Mouse (Mus musculus) midbrain, embryonic 12.5 days (tissue): Measurements from ENCODE around the gene Shc3. TPM values are rescaled to one million over a fixed set of nuclear protein-coding genes. Genes with fewer than 3 reads are reported as not detected.

ENCODE experiments used
- ATAC-seq: fragments of 200-750 bp; cut with Nextera tagmentation; 2 replicates; pipeline ENCODE4 v1.8.0; 2017; ENCODE audit warnings: low read depth, moderate TSS enrichment, moderate library complexity; ENCODE audit not compliant: low FRiP score
- H3K27ac ChIP-seq: fragments of 300-500 bp; sonication (generic); replicated peaks from 2 replicates; pipeline ENCODE4 v1.5.1; 2016; ENCODE audit warnings: mild to moderate bottlenecking
- H3K27me3 ChIP-seq: fragments of 300-500 bp; sonication (generic); 2 replicates; pipeline ENCODE4 v1.6.1; 2016; ENCODE audit warnings: mild to moderate bottlenecking
- H3K36me3 ChIP-seq: fragments of 300-500 bp; sonication (generic); 2 replicates; pipeline ENCODE4 v1.6.1; 2016
- H3K4me1 ChIP-seq: fragments of 300-500 bp; sonication (generic); 2 replicates; pipeline ENCODE4 v1.6.1; 2016
- H3K4me2 ChIP-seq: fragments of 300-500 bp; sonication (generic); replicated peaks from 2 replicates; pipeline ENCODE4 v1.6.1; 2016; ENCODE audit warnings: mild to moderate bottlenecking, moderate library complexity
- H3K4me3 ChIP-seq: fragments of 300-500 bp; sonication (generic); 2 replicates; pipeline ENCODE4 v1.5.1; 2016; ENCODE audit warnings: mild to moderate bottlenecking
- H3K9ac ChIP-seq: fragments of 300-500 bp; sonication (generic); replicated peaks from 2 replicates; pipeline ENCODE4 v1.6.1; 2016; ENCODE audit warnings: mild to moderate bottlenecking, moderate library complexity
- H3K9me3 ChIP-seq: fragments of 300-500 bp; sonication (generic); 2 replicates; pipeline ENCODE4 v1.6.1; 2016; ENCODE audit warnings: mild to moderate bottlenecking
- WGBS: fragments of 180-500 bp; shearing (Covaris S2); methylation state at CpG from one replicate; pipeline ENCODE4 v1.1.7; 2016; 5-methylcytosine and 5-hydroxymethylcytosine counted together
- polyA plus RNA-seq: library from polyadenylated mRNA; unstranded; fragments of >200 nt; fragmentation: Nextera tagmentation; extraction: Ambion mirVana; gene quantifications from 2 replicates; pipeline ENCODE4 v1.2.1, GENCODE M21; 2016

Shc3 gene
- polyA plus RNA-seq, 1 experiment from 2014 or later = 7.9 TPM

DNA sequence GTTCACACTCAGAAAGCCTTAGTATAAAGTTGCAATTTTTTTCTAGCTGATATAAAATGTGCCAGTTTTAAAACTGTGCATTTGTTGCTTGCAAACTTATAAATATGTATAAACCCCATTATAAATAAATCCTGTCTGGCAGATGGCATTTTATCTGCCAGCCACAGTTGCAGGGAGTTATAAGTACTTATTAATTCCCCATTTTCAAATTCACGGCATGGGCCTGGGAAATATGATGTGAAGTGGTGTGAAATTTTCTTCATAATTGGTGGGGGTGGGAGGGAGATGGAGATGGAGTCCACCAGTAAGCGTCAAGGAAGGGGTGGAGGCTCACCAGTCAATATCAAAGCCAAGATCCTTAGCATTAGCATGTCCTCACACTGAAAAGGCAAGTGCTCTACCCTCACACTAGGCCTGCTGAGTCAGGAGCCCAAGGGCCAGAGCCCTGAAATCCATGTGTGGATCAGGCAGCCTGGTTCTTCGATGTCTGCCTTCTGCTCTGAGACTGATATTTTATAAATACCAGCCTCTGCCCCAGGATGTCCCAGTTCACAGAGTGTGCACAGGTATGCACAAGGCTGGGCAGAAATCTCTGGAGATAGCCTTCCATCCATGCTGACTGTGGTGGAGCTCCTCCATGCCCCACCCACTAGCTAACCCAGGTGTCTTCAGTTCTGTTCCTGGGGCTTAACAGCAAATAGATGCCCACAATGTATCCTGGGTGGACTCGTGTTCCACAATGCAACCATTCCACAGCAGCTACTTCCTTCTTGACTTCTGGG lies 143.4 kb downstream of the Shc3 start:
- Histone ChIP-seq H3K9ac (no peak overlapping the region), H3K36me3 (no peaks in the 10 kb centered on the region), H3K4me3 (no peak overlapping the region), H3K27me3 (no peaks in the 10 kb centered on the region), H3K27ac (no peak overlapping the region), H3K4me2 (no peak overlapping the region), H3K4me1 (no peaks in the 10 kb centered on the region), H3K9me3 (no peaks in the 10 kb centered on the region)
- no peak for ATAC-seq
- WGBS = 86% methylated on average over 4 of the region's 4 CpGs

DNA sequence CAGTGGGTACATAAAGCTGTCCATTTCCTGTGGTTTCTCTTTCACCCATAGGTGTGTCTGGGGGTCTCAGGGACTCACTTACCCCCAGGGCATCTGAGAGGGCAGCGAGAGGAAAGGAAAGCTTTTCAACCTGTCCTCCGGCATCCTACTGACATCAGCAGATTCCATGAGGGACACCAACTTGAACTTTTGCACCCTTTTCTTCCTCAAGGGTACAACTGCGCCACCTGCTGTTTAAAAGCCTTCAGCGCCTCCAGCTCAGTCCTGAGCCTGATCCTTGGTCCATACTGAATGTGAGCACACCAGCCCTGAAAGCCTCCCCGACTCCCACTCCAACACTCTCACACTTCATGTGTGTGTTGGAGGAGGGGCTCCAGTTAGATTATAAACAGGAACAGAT lies 144.6 kb downstream of the Shc3 start:
- WGBS = 35% methylated on average over 5 of the region's 5 CpGs

DNA sequence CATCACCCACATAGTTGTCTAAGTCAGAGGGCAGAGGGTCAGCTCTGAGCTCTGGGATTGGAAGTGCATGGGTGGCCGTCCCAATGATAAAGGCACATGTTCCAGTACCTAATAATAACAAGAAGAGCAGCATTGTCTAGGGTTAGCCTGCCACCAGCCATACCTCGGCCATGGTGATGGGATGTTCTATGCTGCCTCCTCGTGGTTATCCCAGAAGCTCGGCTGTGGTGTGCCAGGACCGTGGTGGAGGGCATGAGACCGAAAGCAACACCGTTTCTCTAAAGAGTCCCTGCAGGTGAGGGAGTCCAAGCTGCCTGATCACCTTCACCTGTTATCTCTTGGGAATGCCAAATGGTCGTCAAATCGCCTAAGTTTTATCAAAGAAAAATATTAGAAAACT lies 145.6 kb downstream of the Shc3 start:
- H3K27ac ChIP-seq = no peak overlapping the region
- H3K9ac ChIP-seq = no peak overlapping the region
- no peak overlapping the region for H3K4me3 ChIP-seq
- H3K36me3 ChIP-seq = no peaks in the 10 kb centered on the region
- no peak overlapping the region for H3K4me2 ChIP-seq
- 0 out of 2 replicates have a peak, but pooled peaks cover 4% of the 10 kb centered on the region for H3K27me3 ChIP-seq
- ATAC-seq = no peak
- H3K4me1 ChIP-seq = no peaks in the 10 kb centered on the region
- 80% methylated on average over 9 of the region's 9 CpGs for WGBS
- H3K9me3 ChIP-seq = no peaks in the 10 kb centered on the region

More for the DNA sequence above, 144.6 kb downstream of the Shc3 start:
- no peaks in the 10 kb centered on the region for H3K4me1 ChIP-seq
- H3K4me3 ChIP-seq = no peak overlapping the region
- H3K27me3 ChIP-seq = no peaks in the 10 kb centered on the region
- no peak overlapping the region for H3K9ac ChIP-seq
- no peak overlapping the region for H3K27ac ChIP-seq
- no peak for ATAC-seq
- H3K4me2 ChIP-seq = no peak overlapping the region
- H3K9me3 ChIP-seq = no peaks in the 10 kb centered on the region
- H3K36me3 ChIP-seq = no peaks in the 10 kb centered on the region

DNA sequence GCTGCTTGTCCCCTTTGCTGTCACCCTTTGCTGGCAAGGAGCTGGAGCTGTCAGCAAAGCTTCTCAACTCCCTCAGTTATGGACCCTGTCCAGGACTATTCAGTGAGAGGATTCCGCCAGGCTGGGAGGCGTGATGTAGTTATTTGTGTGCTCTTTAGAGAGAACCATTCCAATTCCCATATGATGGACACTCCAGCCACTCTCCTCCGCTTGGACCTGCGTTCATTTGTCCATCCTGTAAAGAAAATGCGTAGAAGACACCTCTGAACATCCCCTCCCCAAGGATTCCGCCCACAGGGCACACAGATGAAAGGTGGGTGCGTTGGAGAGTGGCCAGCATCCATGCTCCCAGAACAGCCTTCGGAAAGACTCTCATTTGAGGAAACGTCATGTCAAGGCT lies 148.4 kb downstream of the Shc3 start:
- Histone ChIP-seq H3K27ac (no peak overlapping the region), H3K36me3 (no peaks in the 10 kb centered on the region), H3K9me3 (no peaks in the 10 kb centered on the region), H3K4me2 (no peak overlapping the region), H3K4me1 (peaks cover 19% of the 10 kb centered on the region), H3K27me3 (0 out of 2 replicates have a peak, but pooled peaks cover 4% of the 10 kb centered on the region), H3K4me3 (no peak overlapping the region), H3K9ac (no peak overlapping the region)
- no peak for ATAC-seq
- WGBS = 90% methylated on average over 9 of the region's 9 CpGs

DNA sequence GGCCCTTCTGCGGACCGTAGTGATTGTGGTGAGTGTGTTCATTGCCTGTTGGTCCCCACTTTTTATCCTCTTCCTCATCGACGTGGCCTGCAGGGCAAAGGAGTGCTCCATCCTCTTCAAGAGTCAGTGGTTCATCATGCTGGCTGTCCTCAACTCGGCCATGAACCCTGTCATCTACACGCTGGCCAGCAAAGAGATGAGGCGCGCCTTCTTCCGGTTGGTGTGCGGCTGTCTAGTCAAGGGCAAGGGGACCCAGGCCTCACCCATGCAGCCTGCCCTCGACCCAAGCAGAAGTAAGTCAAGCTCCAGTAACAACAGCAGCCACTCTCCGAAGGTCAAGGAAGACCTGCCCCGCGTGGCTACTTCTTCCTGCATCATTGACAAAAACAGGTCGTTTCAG lies 149.7 kb downstream of the Shc3 start:
- 0 out of 2 replicates have a peak, but pooled peaks cover 4% of the 10 kb centered on the region for H3K27me3 ChIP-seq
- no peak for ATAC-seq
- peaks cover 19% of the 10 kb centered on the region for H3K4me1 ChIP-seq
- H3K27ac ChIP-seq = no peak overlapping the region
- no peak overlapping the region for H3K9ac ChIP-seq
- 0 out of 2 replicates have a peak, but pooled peaks cover 6% of the 10 kb centered on the region for H3K36me3 ChIP-seq
- no peak overlapping the region for H3K4me3 ChIP-seq
- H3K4me2 ChIP-seq = no peak overlapping the region
- H3K9me3 ChIP-seq = no peaks in the 10 kb centered on the region
- WGBS = 92% methylated on average over 15 of the region's 15 CpGs

DNA sequence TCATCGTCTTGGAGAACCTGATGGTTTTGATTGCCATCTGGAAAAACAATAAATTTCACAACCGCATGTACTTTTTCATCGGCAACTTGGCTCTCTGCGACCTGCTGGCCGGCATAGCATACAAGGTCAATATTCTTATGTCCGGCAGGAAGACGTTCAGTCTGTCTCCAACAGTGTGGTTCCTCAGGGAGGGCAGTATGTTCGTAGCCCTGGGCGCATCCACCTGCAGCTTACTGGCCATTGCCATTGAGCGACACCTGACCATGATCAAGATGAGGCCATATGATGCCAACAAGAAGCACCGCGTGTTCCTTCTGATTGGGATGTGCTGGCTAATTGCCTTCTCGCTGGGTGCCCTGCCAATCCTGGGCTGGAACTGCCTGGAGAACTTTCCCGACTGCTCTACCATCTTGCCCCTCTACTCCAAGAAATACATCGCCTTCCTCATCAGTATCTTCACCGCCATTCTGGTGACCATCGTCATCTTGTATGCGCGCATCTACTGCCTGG lies 150.2 kb downstream of the Shc3 start:
- H3K4me1 ChIP-seq = peaks cover 19% of the 10 kb centered on the region
- 0 out of 2 replicates have a peak, but pooled peaks cover 4% of the 10 kb centered on the region for H3K27me3 ChIP-seq
- peak; percentile 59 for ATAC-seq
- H3K9ac ChIP-seq = peak overlapping the region; percentile 41
- 0 out of 2 replicates have a peak, but pooled peaks cover 6% of the 10 kb centered on the region for H3K36me3 ChIP-seq
- no peak overlapping the region for H3K27ac ChIP-seq
- H3K4me3 ChIP-seq = no peak overlapping the region
- no peaks in the 10 kb centered on the region for H3K9me3 ChIP-seq
- H3K4me2 ChIP-seq = peak overlapping the region; percentile 46
- WGBS = 80% methylated on average over 19 of the region's 19 CpGs

DNA sequence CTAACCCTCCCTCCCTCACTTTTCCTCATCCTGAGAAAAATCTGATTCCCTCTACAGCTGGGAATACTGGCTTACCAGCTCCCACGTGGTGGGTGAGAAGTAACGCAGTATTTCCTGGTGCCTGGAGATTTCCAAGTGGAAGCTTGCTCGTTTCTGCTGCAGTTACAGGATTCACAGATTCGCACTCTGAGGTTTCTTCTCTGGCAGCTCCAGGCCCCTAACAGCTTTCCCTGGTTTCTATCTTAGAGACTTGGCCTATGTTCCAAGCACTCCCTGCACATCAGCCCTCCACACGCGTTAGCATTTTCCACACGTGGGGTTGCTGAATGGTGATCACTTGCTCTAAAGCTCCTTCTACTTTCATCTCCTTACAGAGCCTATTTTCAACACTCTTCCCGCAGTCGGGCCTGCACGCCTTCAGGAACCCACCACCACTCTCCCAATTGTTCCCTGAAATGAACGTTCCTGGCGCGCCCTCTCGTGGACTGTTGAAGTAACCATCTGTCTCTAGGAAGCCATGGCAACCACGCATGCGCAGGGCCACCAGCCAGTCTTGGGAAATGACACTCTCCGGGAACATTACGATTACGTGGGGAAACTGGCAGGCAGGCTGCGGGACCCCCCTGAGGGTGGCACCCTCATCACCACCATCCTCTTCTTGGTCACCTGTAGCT lies 150.8 kb downstream of the Shc3 start:
- H3K9me3 ChIP-seq = no peaks in the 10 kb centered on the region
- H3K4me1 ChIP-seq = peaks cover 19% of the 10 kb centered on the region
- WGBS = 5% methylated on average over 20 of the region's 20 CpGs
- peak; percentile 82 for ATAC-seq
- peak overlapping the region; percentile 23 for H3K4me3 ChIP-seq
- H3K36me3 ChIP-seq = 0 out of 2 replicates have a peak, but pooled peaks cover 6% of the 10 kb centered on the region
- H3K4me2 ChIP-seq = peak overlapping the region; percentile 46
- H3K9ac ChIP-seq = peak overlapping the region; percentile 55
- peak overlapping the region; percentile 36 for H3K27ac ChIP-seq
- H3K27me3 ChIP-seq = 0 out of 2 replicates have a peak, but pooled peaks cover 4% of the 10 kb centered on the region

DNA sequence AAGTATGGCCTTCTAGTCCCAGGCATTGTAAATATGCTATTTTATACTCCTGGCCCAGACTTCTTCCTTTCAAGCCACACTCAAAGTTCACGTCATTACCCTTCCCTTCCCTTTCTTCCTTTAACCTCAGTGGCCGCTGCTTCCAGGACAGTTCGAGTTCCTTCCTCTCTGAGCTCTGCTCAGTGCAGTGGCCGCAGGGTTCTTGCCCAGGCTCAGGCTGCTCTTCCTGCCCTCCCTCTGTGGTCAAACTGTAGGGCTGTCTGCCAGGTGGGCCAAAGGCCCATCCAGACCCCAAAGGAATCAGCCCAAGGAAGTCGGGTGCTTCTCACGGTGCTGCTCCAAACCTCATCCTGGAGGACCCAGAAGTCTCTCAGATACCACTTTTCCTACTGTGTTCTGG lies 151.4 kb downstream of the Shc3 start:
- H3K9me3 ChIP-seq = no peaks in the 10 kb centered on the region
- H3K27me3 ChIP-seq = 0 out of 2 replicates have a peak, but pooled peaks cover 4% of the 10 kb centered on the region
- ATAC-seq = no peak
- WGBS = 61% methylated on average over 6 of the region's 6 CpGs
- 0 out of 2 replicates have a peak, but pooled peaks cover 6% of the 10 kb centered on the region for H3K36me3 ChIP-seq
- peak overlapping the region; percentile 23 for H3K4me3 ChIP-seq
- peak overlapping the region; percentile 46 for H3K4me2 ChIP-seq
- H3K27ac ChIP-seq = peak overlapping the region; percentile 36; the same call in 1 of the 2 replicates
- peaks cover 19% of the 10 kb centered on the region for H3K4me1 ChIP-seq
- peak overlapping the region; percentile 55 for H3K9ac ChIP-seq

DNA sequence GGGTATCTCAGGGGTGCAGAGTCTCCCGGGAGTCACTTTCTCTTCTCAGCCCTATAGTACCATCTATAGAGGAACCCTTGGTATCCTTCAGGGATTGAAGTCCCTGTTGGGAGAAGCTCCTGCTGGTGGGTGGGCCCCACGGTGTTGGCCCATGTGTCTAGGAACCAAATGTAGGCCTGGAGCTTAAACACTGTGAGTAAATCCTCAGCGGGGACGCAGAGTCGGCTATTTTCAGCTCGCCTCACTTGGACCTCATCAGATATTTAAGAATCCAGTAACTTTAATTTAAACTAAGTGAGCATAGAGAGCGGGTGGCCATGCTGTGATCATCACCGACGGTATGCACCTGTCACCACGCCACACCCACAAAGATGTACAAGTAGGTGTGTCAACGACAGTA lies 152.5 kb downstream of the Shc3 start:
- no peak for ATAC-seq
- 91% methylated on average over 11 of the region's 11 CpGs for WGBS
- H3K4me2 ChIP-seq = no peak overlapping the region
- no peak overlapping the region for H3K27ac ChIP-seq
- 0 out of 2 replicates have a peak, but pooled peaks cover 6% of the 10 kb centered on the region for H3K36me3 ChIP-seq
- no peak overlapping the region for H3K4me3 ChIP-seq
- H3K9me3 ChIP-seq = no peaks in the 10 kb centered on the region
- H3K9ac ChIP-seq = no peak overlapping the region
- 0 out of 2 replicates have a peak, but pooled peaks cover 4% of the 10 kb centered on the region for H3K27me3 ChIP-seq
- H3K4me1 ChIP-seq = peaks cover 19% of the 10 kb centered on the region

DNA sequence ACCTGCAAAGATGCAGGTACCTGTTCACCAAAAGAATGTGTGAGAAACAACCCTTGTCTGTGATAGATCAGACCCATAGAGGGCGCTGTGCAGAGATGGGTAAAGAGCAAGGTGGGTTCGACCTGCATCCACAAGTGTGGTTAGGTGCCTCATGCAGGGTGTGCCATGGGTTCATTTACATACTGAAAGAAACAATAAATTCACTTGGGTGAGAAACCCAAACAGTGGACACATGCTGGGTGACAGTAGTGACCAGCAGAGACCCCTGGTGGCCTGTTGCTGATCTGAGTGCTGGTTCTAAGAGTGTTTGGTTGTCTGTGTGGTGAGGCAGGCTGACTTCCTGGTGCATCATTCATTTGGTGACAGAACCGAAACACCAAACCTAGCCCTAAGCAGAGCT lies 155.8 kb downstream of the Shc3 start:
- Histone ChIP-seq H3K4me2 (no peak overlapping the region), H3K36me3 (0 out of 2 replicates have a peak, but pooled peaks cover 6% of the 10 kb centered on the region), H3K4me1 (peaks cover 26% of the 10 kb centered on the region), H3K9ac (no peak overlapping the region), H3K27ac (no peak overlapping the region), H3K9me3 (no peaks in the 10 kb centered on the region), H3K27me3 (peaks cover 19% of the 10 kb centered on the region), H3K4me3 (no peak overlapping the region)
- ATAC-seq = no peak
- WGBS = 75% methylated on average over 3 of the region's 3 CpGs

DNA sequence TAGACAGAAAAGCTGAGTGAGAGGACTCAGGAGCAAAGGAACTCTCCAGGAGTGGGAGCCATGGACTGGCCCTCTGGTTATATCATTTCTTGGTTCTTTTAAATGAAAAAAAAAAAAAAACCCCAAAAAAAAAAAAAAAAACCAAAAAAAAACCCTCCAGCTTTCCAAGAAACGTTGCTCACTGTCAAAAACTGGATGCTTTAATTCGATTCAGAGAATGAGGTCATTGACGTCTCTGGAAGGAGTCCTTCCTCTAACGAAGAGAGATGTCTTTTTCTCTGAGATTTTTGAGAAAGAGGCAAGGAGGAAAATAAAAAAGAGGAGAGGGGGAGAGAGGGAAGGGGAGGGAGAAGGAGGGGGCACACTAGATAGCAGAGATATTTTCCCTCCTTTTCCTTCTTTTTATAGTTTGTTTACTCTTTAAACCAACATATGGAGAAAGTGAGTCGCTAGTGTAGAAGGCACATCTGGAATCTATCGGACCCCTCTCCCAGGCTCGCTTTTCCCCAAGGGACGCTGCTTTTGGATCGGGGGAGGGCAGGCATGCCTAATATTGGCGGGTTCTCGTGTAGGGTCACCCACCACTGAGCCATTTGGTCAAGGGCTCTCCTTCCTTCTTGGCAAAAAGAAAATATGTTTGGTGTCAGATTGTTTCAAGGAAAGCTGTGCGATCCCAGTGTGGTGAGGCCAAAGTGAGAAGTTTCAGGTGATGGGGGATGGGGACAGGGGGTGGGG lies 157.4 kb downstream of the Shc3 start:
- Histone ChIP-seq H3K4me3 (no peak overlapping the region), H3K27me3 (peaks cover 35% of the 10 kb centered on the region), H3K9ac (no peak overlapping the region), H3K36me3 (0 out of 2 replicates have a peak, but pooled peaks cover 6% of the 10 kb centered on the region), H3K4me1 (peaks cover 21% of the 10 kb centered on the region), H3K9me3 (no peaks in the 10 kb centered on the region), H3K27ac (no peak overlapping the region), H3K4me2 (no peak overlapping the region)
- 68% methylated on average over 12 of the region's 12 CpGs for WGBS
- no peak for ATAC-seq
